Mouse (Mus musculus) telencephalon, adult 2 months (tissue): Measurements from ENCODE around the gene Hdac7.
A peak's percentile ranks its signal among the peaks of the same experiment; 100 is the strongest.
"Not testable (repeated sequence)": the region's sequence is repeated elsewhere in the genome, so short reads cannot be mapped to it uniquely, and the experiment has no call there.

Experiments
- DNase-seq: peaks from one replicate; pipeline ENCODE4 v3.0.0-alpha.2; 2011; ENCODE audit warnings: low read depth, low spot score

The Hdac7 gene

GRCm38 (mm10) chr15:97844037-97845034, at the start of gene Hdac7:
Hdac7 (minus strand) TSS chr15:97844502.
- no peak for DNase-seq

GRCm38 (mm10) chr15:97892506-97892905, 48.2 kb upstream of the Hdac7 start:
- DNase-seq, result no peak

GRCm38 (mm10) chr15:97890450-97890849, 46.1 kb upstream of the Hdac7 start:
- no peak for DNase-seq

- DNase-seq, result peak; percentile 31
Measured at GRCm38 (mm10) chr15:97890017-97890416, 45.7 kb upstream of the Hdac7 start.

GRCm38 (mm10) chr15:97887541-97888016, 43.3 kb upstream of the Hdac7 start:
- DNase-seq, result no peak

GRCm38 (mm10) chr15:97881423-97881822, 37.1 kb upstream of the Hdac7 start:
- no peak for DNase-seq

- no peak for DNase-seq
Measured at GRCm38 (mm10) chr15:97880441-97880840, 36.1 kb upstream of the Hdac7 start.

- DNase-seq, result no peak
Measured at GRCm38 (mm10) chr15:97878696-97879328, 34.5 kb upstream of the Hdac7 start.

- DNase-seq, result no peak
Measured at GRCm38 (mm10) chr15:97875784-97876183, 31.5 kb upstream of the Hdac7 start.

GRCm38 (mm10) chr15:97873717-97874116, 29.4 kb upstream of the Hdac7 start:
- DNase-seq, result no peak

GRCm38 (mm10) chr15:97872161-97872560, 27.9 kb upstream of the Hdac7 start:
- no peak for DNase-seq

- no peak for DNase-seq
Measured at GRCm38 (mm10) chr15:97871055-97872030, 27.0 kb upstream of the Hdac7 start.

GRCm38 (mm10) chr15:97870116-97870515, 25.8 kb upstream of the Hdac7 start:
- not testable (repeated sequence) for DNase-seq

GRCm38 (mm10) chr15:97868985-97869384, 24.7 kb upstream of the Hdac7 start:
- no peak for DNase-seq

GRCm38 (mm10) chr15:97865988-97866387, 21.7 kb upstream of the Hdac7 start:
- DNase-seq, result no peak

GRCm38 (mm10) chr15:97865175-97865574, 20.9 kb upstream of the Hdac7 start:
- DNase-seq, result no peak

GRCm38 (mm10) chr15:97864361-97865045, 20.2 kb upstream of the Hdac7 start:
- DNase-seq, result no peak

- DNase-seq, result peak; percentile 86
Measured at GRCm38 (mm10) chr15:97863494-97863881, 19.2 kb upstream of the Hdac7 start.

- DNase-seq, result no peak
Measured at GRCm38 (mm10) chr15:97862881-97863493, 18.7 kb upstream of the Hdac7 start.

- DNase-seq, result no peak
Measured at GRCm38 (mm10) chr15:97860353-97860752, 16.1 kb upstream of the Hdac7 start.
